Mouse (Mus musculus) liver, embryonic 16.5 days (tissue): ENCODE data around the gene Rsbn1l. TPM values are rescaled to one million over a fixed set of nuclear protein-coding genes. Genes with fewer than 3 reads are reported as not detected.

Experiments used
- polyA plus RNA-seq: library from polyadenylated mRNA; unstranded; fragments of >200 nt; fragmentation: Nextera tagmentation; extraction: Ambion mirVana; gene quantifications from 2 replicates; pipeline ENCODE4 v1.2.1, GENCODE M21; 2015

Rsbn1l gene
- polyA plus RNA-seq, 1 experiment from 2014 or later: 3.7 TPM

Other genes with a start within 250 kb of the Rsbn1l start
- gene Phtf2, start 74.3 kb downstream of the Rsbn1l start, polyA plus RNA-seq: 5.6 and 5.7 TPM in 2 replicates
- gene Tmem60, start 74.2 kb downstream of the Rsbn1l start, polyA plus RNA-seq: 32.4 and 34.5 TPM in 2 replicates
- 9.0 and 9.7 TPM in 2 replicates for gene Ptpn12, start 99.5 kb upstream of the Rsbn1l start, polyA plus RNA-seq
- 2.4 and 2.5 TPM in 2 replicates for gene Gsap, start 229.9 kb upstream of the Rsbn1l start, polyA plus RNA-seq